Mouse (Mus musculus): ENCODE data around the gene Rmnd1. TPM values are rescaled to one million over a fixed set of nuclear protein-coding genes. Genes with fewer than 3 reads are reported as not detected.
"Not testable (repeated sequence)": the region's sequence is repeated elsewhere in the genome, so short reads cannot be mapped to it uniquely, and the experiment has no call there.

The Rmnd1 gene
- polyA plus RNA-seq, 1 experiment from 2014 or later = 52.7 TPM

DNA sequence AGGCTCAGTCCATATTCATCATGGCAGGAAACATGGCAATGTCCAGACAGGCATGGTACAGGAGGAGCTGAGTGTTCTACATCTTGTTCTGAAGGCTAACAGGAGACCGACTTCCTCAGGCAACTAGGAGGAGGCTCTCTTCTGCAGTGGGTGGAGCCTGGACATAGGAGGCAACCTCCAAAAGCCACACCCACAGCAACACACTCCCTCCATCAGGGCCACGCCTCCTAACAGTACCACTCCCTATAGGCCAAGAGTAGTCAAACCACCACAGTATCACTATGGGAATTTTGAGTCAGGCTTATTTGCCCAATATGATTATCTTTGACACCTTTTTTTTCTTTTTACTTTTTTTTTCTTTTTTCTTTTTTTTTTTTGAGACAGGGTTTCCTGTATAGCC is 28.0 kb upstream of the Rmnd1 start:
- ATAC-seq (replicated peaks; ENCODE audit: insufficient number of reproducible peaks, low FRiP score, low TSS enrichment, low read depth) (no peak), DNase-seq (ENCODE audit: low spot score) (no peak)
- Histone ChIP-seq H3K9ac (replicated peaks; ENCODE audit: low read length) (no peak overlapping the region), H3K36me3 (replicated peaks; ENCODE audit: control insufficient read depth, insufficient read depth, low read depth, low read length) (no peaks in the 10 kb centered on the region), H3K27ac (replicated peaks; ENCODE audit: low read depth, low read length) (no peak overlapping the region), H3K4me2 (ENCODE audit: low read depth, low read length) (no peak overlapping the region), H3K27me3 (ENCODE audit: control insufficient read depth, insufficient read depth, low read length) (no peaks in the 10 kb centered on the region), H3K4me1 (ENCODE audit: control insufficient read depth, insufficient read depth, low read length) (no peaks in the 10 kb centered on the region), H3K4me3 (ENCODE audit: low read depth, low read length) (no peak overlapping the region), H3K9me3 (replicated peaks; ENCODE audit: control insufficient read depth, low read length) (no peaks in the 10 kb centered on the region)
- 97% methylated on average over 2 of the region's 2 CpGs for WGBS

DNA sequence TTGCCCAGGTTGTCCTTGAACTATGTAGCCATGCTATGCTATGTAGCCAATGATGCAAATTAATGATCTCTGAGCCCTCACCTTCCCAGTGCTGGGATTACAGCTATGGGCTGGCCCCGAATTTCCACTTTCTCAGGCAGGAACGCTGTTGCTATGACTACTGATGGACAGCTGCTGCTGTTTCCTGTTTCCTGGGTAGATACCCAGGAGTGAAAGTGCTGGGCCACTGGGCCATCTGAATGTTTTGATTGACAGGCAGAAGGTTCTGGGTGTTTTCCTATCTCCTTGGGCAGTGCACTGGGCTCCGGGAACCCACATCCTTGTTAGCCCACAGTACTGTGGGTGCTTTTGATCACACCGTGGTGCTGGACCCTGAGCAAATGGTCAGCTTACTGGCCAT is 24.2 kb upstream of the Rmnd1 start:
- H3K4me3 ChIP-seq (ENCODE audit: low read depth, low read length) = no peak overlapping the region
- ATAC-seq (replicated peaks; ENCODE audit: insufficient number of reproducible peaks, low FRiP score, low TSS enrichment, low read depth) (no peak), DNase-seq (ENCODE audit: low spot score) (no peak)
- no peaks in the 10 kb centered on the region for H3K4me1 ChIP-seq (ENCODE audit: control insufficient read depth, insufficient read depth, low read length)
- H3K9ac ChIP-seq (replicated peaks; ENCODE audit: low read length) = no peak overlapping the region
- no peaks in the 10 kb centered on the region for H3K36me3 ChIP-seq (replicated peaks; ENCODE audit: control insufficient read depth, insufficient read depth, low read depth, low read length)
- H3K4me2 ChIP-seq (ENCODE audit: low read depth, low read length) = no peak overlapping the region
- no peaks in the 10 kb centered on the region for H3K9me3 ChIP-seq (replicated peaks; ENCODE audit: control insufficient read depth, low read length)
- H3K27me3 ChIP-seq (ENCODE audit: control insufficient read depth, insufficient read depth, low read length) = no peaks in the 10 kb centered on the region
- no peak overlapping the region for H3K27ac ChIP-seq (replicated peaks; ENCODE audit: low read depth, low read length)
- WGBS = 78% methylated on average over 4 of the region's 4 CpGs

DNA sequence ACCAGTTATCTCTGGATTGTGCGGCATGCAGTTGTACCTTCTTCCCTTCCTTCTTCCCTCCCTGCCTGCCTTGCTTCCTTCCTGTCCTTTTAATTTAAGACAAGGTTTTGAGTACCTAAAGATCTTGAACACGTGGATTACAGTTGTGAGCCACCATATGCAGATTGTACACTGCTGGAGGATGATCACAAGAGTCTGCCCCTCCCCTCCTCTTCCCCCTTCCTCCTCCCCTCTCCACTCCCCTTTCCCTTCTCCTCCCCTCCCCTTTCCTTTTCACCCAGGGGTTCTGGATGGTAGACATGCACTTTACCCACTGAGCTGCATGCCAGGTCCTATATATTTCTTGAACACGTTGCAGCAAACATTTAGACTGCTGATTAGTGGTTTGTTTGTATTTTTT is 3.2 kb upstream of the Rmnd1 start:
- WGBS = 83% methylated on average over 3 of the region's 3 CpGs
- Histone ChIP-seq H3K4me1 (ENCODE audit: control insufficient read depth, insufficient read depth, low read length) (no peaks in the 10 kb centered on the region), H3K9me3 (replicated peaks; ENCODE audit: control insufficient read depth, low read length) (no peaks in the 10 kb centered on the region), H3K4me2 (ENCODE audit: low read depth, low read length) (no peak overlapping the region), H3K27ac (replicated peaks; ENCODE audit: low read depth, low read length) (no peak overlapping the region), H3K27me3 (ENCODE audit: control insufficient read depth, insufficient read depth, low read length) (no peaks in the 10 kb centered on the region), H3K4me3 (ENCODE audit: low read depth, low read length) (no peak overlapping the region), H3K36me3 (replicated peaks; ENCODE audit: control insufficient read depth, insufficient read depth, low read depth, low read length) (peaks cover under 1% of the 10 kb centered on the region; the same call in 1 of the 2 replicates), H3K9ac (replicated peaks; ENCODE audit: low read length) (no peak overlapping the region)
- no peak for DNase-seq (ENCODE audit: low spot score)
- ATAC-seq (replicated peaks; ENCODE audit: insufficient number of reproducible peaks, low FRiP score, low TSS enrichment, low read depth) = no peak

DNA sequence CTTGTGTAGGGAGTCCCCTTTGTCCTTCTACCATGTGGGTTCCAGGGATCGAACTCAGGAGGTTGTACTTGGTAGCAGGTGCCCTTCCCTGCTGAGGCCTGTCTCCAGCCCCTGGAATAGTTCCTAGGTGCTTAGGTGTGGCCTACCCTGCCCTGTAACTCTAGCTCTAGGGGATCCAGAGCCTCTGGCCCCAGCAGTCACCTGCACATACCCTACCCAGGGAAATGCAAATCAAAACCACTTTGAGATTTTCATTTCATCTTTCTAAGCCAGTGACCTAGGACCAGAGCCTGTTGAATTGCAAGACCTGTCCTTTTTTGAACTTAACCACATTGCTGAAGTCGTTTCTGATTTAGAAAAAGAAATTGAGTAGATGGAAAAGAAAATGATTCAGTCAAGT is 1.7 kb upstream of the Rmnd1 start:
- not testable (repeated sequence) for H3K4me2 ChIP-seq (ENCODE audit: low read depth, low read length); H3K27me3 ChIP-seq (ENCODE audit: control insufficient read depth, insufficient read depth, low read length); H3K9me3 ChIP-seq (replicated peaks; ENCODE audit: control insufficient read depth, low read length); ATAC-seq (replicated peaks; ENCODE audit: insufficient number of reproducible peaks, low FRiP score, low TSS enrichment, low read depth); DNase-seq (ENCODE audit: low spot score); H3K4me1 ChIP-seq (ENCODE audit: control insufficient read depth, insufficient read depth, low read length); H3K36me3 ChIP-seq (replicated peaks; ENCODE audit: control insufficient read depth, insufficient read depth, low read depth, low read length); H3K4me3 ChIP-seq (ENCODE audit: low read depth, low read length); H3K27ac ChIP-seq (replicated peaks; ENCODE audit: low read depth, low read length); H3K9ac ChIP-seq (replicated peaks; ENCODE audit: low read length)
- 86% methylated on average over 2 of the region's 2 CpGs for WGBS

DNA sequence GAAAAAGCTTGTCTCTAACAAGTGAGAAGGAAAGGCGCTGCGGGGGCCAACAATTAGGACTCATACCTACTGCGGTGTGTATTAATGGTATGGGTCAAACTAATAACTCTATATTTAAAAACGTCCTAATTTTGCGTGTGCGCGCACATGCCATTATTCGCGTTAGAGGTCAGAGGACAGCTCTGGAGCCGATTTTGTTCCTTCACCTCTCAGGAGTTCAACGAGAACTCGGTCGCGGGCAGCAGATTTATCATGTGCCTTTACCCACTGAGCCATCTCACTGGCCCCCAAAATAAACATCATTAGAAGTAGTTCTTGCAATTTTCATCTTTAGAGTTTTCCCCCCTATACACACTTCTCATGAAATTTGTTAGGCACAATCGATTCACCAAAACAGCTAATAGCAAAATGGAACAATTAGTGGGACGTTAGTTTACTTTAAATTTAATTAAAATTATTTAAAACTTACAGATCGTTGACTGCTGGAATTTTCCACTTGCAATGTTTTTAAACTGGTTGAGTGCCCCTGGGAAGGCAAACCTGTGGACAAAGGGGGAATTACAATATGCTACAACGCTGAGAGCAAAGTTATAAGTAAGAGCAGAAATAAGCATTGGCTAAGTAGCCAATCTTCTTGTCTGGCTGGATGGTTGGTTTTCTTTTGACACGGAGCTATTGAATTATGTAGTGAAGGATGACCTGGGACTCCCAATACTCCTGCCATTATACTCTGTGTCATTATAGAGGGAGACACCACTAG is 988 bp upstream of the Rmnd1 start:
- Histone ChIP-seq H3K4me3 (ENCODE audit: low read depth, low read length) (peak overlapping the region; percentile 67), H3K27me3 (ENCODE audit: control insufficient read depth, insufficient read depth, low read length) (no peaks in the 10 kb centered on the region), H3K4me1 (ENCODE audit: control insufficient read depth, insufficient read depth, low read length) (no peaks in the 10 kb centered on the region), H3K36me3 (replicated peaks; ENCODE audit: control insufficient read depth, insufficient read depth, low read depth, low read length) (no peaks in the 10 kb centered on the region; the same call in 1 of the 2 replicates), H3K4me2 (ENCODE audit: low read depth, low read length) (peak overlapping the region; percentile 53), H3K27ac (replicated peaks; ENCODE audit: low read depth, low read length) (peak overlapping the region; percentile 62), H3K9me3 (replicated peaks; ENCODE audit: control insufficient read depth, low read length) (no peaks in the 10 kb centered on the region), H3K9ac (replicated peaks; ENCODE audit: low read length) (peak overlapping the region; percentile 74)
- 11% methylated on average over 19 of the region's 19 CpGs for WGBS
- peak; percentile 61 for DNase-seq (ENCODE audit: low spot score)
- ATAC-seq (replicated peaks; ENCODE audit: insufficient number of reproducible peaks, low FRiP score, low TSS enrichment, low read depth) = no peak

DNA sequence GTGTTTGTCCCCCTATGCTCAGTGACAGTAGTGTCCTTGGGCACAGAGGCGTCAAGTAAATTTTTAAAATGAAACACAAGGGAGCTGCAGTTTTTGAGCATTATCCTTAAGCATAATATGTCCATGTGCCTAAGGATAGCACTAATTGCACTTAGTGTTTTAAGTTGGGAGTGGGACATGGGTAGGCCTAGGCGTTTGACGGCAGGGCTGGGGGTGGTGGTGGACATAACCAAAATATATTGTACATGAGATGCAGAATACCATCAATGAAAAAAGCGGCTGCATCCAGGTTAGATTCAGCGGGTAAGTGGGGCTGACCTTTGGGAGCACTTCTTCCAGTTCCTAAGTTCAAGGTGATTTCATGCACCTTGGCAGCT is 454 bp downstream of the Rmnd1 start:
- WGBS = 16% methylated on average over 5 of the region's 5 CpGs
- H3K27ac ChIP-seq (replicated peaks; ENCODE audit: low read depth, low read length) = no peak overlapping the region
- DNase-seq (ENCODE audit: low spot score) (no peak), ATAC-seq (replicated peaks; ENCODE audit: insufficient number of reproducible peaks, low FRiP score, low TSS enrichment, low read depth) (peak; percentile 14)
- H3K4me3 ChIP-seq (ENCODE audit: low read depth, low read length) = peak overlapping the region; percentile 67
- peak overlapping the region; percentile 25 for H3K4me2 ChIP-seq (ENCODE audit: low read depth, low read length)
- no peaks in the 10 kb centered on the region for H3K36me3 ChIP-seq (replicated peaks; ENCODE audit: control insufficient read depth, insufficient read depth, low read depth, low read length)
- no peaks in the 10 kb centered on the region for H3K27me3 ChIP-seq (ENCODE audit: control insufficient read depth, insufficient read depth, low read length)
- peak overlapping the region; percentile 75 for H3K9ac ChIP-seq (replicated peaks; ENCODE audit: low read length)
- H3K4me1 ChIP-seq (ENCODE audit: control insufficient read depth, insufficient read depth, low read length) = no peaks in the 10 kb centered on the region
- H3K9me3 ChIP-seq (replicated peaks; ENCODE audit: control insufficient read depth, low read length) = no peaks in the 10 kb centered on the region

DNA sequence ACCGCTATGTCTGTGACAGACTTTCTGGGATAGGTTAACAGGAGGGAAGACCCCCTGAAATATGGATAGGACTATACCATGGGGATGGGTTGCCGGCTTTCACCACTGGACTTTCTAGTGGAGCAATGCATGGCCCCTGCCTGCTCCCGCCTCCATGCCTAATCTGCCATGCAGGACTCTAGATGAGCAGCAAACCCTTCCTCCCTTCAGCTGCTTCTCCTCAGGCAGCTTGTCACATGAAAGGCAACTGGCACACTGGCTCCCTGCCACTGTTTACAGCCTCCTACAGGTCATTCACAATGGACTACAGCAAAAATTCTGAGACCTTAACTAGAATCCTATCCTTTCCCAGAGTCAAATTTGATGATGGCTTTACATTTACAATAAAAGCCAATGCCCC is 1.4 kb downstream of the Rmnd1 start:
- Histone ChIP-seq H3K4me1 (ENCODE audit: control insufficient read depth, insufficient read depth, low read length) (no peaks in the 10 kb centered on the region), H3K27ac (replicated peaks; ENCODE audit: low read depth, low read length) (no peak overlapping the region), H3K27me3 (ENCODE audit: control insufficient read depth, insufficient read depth, low read length) (no peaks in the 10 kb centered on the region), H3K4me2 (ENCODE audit: low read depth, low read length) (peak overlapping the region; percentile 29; the same call in 1 of the 2 replicates), H3K4me3 (ENCODE audit: low read depth, low read length) (no peak overlapping the region), H3K36me3 (replicated peaks; ENCODE audit: control insufficient read depth, insufficient read depth, low read depth, low read length) (no peaks in the 10 kb centered on the region), H3K9me3 (replicated peaks; ENCODE audit: control insufficient read depth, low read length) (no peaks in the 10 kb centered on the region), H3K9ac (replicated peaks; ENCODE audit: low read length) (no peak overlapping the region)
- ATAC-seq (replicated peaks; ENCODE audit: insufficient number of reproducible peaks, low FRiP score, low TSS enrichment, low read depth) (no peak), DNase-seq (ENCODE audit: low spot score) (no peak)
- 91% methylated on average over 3 of the region's 3 CpGs for WGBS

DNA sequence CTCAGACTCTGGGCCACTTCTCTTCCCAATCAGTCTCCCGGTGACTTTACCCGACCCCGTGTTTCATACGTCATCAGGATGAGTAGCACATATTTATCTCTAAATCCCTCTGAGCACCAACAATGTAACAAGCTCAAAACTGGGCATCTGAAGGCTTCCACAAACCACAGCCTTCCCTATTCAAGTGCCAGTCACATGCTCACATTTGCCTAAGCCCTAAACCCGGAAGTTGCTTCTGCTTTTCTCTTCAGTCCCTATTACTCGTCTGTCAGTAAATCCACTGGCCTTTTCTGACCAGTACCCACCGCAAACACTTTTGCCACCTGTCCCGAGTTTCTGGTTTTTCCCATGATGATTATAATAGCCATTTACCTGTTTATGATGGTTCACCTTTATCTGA is 1.8 kb downstream of the Rmnd1 start:
- no peak overlapping the region for H3K9ac ChIP-seq (replicated peaks; ENCODE audit: low read length)

More for the DNA sequence above, 1.8 kb downstream of the Rmnd1 start:
- no peak overlapping the region for H3K4me2 ChIP-seq (ENCODE audit: low read depth, low read length)
- H3K27ac ChIP-seq (replicated peaks; ENCODE audit: low read depth, low read length) = no peak overlapping the region
- WGBS = 90% methylated on average over 8 of the region's 8 CpGs
- H3K36me3 ChIP-seq (replicated peaks; ENCODE audit: control insufficient read depth, insufficient read depth, low read depth, low read length) = no peaks in the 10 kb centered on the region
- DNase-seq (ENCODE audit: low spot score) = no peak
- no peaks in the 10 kb centered on the region for H3K4me1 ChIP-seq (ENCODE audit: control insufficient read depth, insufficient read depth, low read length)
- no peak for ATAC-seq (replicated peaks; ENCODE audit: insufficient number of reproducible peaks, low FRiP score, low TSS enrichment, low read depth)
- no peak overlapping the region for H3K4me3 ChIP-seq (ENCODE audit: low read depth, low read length)
- H3K27me3 ChIP-seq (ENCODE audit: control insufficient read depth, insufficient read depth, low read length) = no peaks in the 10 kb centered on the region
- no peaks in the 10 kb centered on the region for H3K9me3 ChIP-seq (replicated peaks; ENCODE audit: control insufficient read depth, low read length)
